Mouse (Mus musculus) mesoderm, embryonic 11.5 days (tissue): Measurements from ENCODE around the gene Tmem127.
"Not testable (repeated sequence)": the region's sequence is repeated elsewhere in the genome, so short reads cannot be mapped to it uniquely, and the experiment has no call there.

ENCODE experiments used
- DNase-seq: peaks from one replicate; pipeline ENCODE4 v3.0.0-alpha.2; 2012; ENCODE audit warnings: low read depth, low spot score

Gene Tmem127

DNA sequence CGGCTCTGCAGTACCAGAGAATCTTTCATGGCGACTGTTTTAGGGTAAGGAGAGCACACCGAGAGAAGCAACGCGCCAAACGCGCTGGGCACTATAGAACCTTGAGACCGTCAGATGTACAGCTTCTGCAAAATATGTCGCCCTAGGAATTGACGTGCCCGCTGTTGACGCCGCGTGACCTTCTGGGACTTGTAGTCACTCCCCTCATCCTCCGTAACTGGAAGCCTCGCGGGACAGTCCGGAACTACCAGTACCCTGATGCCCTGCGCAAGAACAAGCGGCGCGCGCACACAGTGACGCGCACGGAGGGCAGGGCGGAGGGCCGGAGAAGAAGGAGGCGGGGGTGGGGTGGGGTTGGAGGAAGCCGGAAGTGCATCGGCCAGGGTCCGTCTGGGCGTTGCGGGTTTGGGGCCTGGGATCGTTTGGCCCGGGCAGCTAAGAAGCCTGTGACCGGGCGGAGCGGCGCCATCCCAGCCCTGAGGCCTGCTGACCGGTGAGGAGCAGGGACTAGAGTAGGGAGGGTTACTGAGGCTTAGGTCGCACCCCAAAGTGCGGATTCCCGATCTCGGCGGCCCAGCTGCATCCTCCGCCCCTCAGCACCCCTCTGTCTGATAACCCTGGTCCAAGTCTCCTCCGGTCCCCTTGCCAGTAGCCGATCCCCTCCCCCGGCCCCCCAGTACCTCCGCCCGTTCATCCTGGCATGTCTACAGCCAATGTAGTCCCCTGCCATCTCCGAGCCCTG is at the start of gene Tmem127, which contains the start of gene Ciao1:
Gene Tmem127 (plus strand): TSS at position 317 of the 742 bp plus-strand sequence.
Gene Ciao1 (minus strand): TSS at position 225 of the 742 bp plus-strand sequence.
- peak; percentile 100 for DNase-seq

DNA sequence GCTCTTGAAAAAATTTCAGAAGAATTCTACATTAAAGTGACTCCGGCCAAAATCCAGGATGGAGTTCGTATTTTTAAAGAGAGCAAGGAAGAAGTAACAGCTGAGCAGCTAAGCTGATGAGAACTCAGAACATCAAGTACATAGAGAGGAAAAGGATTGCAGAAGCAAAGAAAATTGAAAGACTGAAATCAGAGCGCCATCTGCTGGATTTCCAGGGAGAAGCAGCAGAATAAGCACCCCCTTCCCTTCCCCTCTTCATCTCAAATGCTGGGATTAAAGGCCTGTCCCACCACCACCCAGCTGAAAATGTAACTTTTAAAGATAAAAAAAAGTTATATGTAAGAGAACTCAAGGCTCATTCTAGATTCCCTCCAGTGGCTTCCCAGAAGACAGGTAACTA is 42.8 kb upstream of the Tmem127 start:
- DNase-seq = peak; percentile 72

DNA sequence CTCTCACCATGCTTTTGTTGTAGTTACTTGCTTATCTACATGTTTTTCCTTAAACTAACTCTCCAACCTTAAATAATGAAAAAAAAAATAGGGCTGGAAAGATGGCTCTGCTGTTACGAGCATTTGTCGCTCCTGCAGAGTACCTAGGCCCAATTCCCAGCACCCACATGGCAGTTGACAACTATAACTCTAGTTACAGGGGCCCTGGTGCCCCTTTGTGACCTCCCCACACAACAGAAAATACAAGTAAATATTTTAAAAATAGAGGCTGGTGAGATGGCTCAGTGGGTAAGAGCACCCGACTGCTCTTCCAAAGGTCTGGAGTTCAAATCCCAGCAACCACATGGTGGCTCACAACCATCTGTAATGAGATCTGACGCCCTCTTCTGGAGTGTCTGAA is 41.8 kb upstream of the Tmem127 start:
- not testable (repeated sequence) for DNase-seq

DNA sequence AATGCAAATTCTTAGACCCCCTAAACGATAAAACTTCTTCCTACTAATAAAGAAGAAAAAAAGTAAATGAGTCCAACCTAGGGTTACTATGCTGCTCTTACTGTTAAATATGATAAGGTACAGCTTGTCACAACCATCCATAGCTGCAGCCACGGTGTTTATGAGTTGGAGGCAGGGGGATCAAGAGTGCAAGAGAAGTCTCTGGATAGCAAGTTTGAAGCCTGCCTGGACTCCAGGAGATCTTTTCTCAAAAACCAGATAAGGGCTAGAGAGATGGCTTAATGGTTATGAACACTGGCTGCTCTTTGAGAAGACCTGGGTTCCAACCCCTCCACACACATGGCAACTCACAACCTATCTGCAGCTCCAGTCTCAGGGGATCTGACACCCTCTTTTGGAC is 40.8 kb upstream of the Tmem127 start:
- no peak for DNase-seq

DNA sequence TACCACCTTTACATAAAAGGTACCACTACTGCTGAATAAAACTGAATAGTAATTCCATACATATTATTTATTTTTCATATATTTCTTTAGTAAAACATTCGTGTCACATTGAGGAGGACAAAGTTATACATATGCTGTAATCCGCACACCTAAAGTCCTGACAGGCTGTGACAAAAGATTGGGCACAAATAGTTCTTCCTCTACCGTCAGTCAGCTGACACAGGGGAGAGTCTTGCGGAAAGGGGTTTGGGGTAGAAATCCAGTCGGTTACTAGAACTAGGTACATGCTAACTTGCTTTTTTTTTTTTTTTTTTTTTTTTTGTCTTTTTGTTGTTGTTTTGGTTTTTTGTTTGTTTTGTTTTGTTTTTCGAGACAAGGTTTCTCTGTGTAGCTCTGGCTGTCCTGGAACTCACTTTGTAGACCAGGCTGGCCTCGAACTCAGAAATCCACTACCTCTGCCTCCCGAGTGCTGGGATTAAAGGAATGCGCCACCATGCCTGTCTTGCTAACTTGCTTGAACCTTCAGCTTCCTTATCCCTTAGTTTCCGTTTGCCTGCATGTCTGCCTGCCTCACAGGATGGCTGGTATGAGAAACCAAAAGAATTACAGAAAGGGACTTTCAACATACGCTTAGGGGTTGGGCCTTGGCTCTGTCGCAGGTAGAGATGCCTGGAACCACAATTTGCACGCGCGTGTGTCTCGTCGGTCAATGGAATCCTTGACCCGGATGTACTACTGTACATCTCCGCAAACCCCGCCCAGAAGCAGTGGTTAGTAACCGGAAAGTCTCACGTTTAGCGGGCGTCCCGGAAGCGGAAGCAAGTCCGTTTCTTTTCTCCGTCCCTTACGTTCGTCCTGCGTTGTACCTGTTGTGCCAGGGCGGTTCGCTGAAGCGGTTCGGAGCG is 39.9 kb upstream of the Tmem127 start, which contains the start of the genes 1810024B03Rik and Snrnp200:
Gene 1810024B03Rik (minus strand): TSS at position 734 of the 905 bp plus-strand sequence.
Gene Snrnp200 (plus strand): TSS at position 840 of the 905 bp plus-strand sequence.
- peak; percentile 96 for DNase-seq

DNA sequence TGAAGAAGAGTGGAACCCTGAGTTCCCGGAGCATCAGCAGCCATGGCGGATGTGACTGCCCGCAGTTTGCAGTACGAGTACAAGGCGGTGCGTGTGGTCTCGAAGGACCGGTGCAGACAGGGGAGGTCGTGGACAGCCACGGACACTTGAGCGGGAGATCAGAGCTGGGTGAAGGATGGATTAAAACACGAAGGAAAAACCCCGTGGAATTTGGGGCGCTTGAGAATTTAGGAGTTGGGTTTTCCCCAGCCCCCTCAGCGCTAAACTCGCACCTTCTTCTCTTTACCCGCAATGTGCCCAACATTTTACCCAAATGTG is 39.3 kb upstream of the Tmem127 start:
- DNase-seq = no peak

DNA sequence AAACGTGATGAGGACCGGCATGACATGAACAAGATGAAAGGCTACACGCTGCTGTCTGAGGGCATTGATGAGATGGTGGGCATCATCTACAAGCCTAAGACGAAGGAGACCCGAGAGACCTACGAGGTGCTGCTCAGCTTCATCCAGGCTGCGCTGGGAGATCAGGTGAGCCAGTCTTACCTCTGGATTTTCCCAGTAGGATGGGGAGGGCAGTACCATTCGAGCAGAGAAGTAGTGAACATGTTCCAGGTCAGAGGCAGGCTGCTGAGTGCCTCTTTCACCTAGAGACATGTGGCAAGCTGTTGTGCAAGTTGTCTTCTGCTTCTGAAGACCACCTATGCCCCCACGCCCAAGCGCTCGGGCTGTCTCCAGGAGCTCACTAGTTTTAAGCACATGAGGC is 37.0 kb upstream of the Tmem127 start:
- DNase-seq = no peak

DNA sequence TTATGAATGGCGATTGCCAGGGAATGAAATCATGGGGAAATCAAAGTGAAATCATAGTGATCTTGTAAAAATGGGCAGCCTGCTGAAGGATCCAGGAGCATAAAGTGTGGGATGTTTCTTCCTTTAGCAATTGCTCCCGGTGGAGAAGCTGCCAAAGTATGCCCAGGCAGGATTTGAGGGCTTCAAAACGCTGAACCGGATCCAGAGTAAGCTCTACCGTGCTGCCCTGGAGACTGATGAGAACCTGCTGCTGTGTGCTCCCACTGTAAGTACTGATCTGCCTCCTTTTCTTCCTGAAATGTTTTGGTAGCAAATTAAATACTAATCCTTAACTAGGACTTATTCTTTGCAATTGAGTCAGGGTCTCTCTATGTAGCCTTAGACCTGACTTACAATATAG is 30.0 kb upstream of the Tmem127 start:
- DNase-seq = no peak

DNA sequence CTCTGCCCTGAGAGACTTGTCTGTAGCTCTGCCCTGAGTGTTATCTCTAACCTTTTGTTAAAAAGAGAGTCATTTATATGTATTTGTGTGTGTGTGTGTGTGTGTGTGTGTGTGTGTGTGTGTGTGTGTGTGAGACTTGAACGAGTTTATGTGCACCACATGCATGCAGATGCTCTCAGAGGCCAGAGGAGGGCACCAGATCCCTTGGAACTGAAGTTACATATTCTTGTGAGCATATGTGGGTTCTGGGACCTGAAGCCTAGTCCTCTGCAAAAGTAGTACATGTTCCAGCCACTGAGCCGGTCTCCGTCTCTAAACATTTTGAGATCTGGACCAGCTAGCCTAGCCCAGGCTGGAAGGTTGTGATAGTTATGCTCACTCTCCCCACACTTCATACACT is 22.4 kb upstream of the Tmem127 start:
- DNase-seq = no peak

DNA sequence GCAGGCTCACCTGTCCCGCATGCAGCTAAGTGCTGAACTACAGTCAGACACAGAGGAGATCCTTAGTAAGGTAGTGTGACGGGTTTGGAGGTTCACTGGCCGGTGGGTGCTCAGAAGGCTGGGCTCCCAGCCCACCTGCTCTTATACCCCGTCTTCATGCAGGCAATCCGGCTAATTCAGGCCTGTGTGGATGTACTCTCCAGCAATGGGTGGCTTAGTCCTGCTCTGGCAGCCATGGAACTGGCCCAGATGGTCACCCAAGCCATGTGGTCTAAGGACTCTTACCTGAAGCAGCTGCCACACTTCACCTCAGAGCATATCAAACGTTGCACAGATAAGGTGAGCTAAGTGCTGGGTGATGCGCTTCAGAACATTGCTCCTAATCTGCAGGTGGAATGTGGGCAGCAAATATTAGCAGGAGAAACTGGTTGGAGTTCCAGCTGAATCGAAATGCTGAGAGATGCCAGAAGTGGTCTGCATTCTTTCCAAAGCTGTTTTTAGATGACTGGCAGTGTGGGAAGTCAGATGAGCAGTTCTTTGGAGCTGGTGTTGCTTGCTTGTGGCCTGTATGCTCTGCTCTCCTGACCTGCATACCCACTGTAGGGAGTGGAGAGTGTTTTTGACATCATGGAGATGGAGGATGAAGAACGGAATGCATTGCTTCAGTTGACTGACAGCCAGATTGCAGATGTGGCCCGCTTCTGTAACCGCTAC is 9.7 kb upstream of the Tmem127 start:
- DNase-seq = no peak

DNA sequence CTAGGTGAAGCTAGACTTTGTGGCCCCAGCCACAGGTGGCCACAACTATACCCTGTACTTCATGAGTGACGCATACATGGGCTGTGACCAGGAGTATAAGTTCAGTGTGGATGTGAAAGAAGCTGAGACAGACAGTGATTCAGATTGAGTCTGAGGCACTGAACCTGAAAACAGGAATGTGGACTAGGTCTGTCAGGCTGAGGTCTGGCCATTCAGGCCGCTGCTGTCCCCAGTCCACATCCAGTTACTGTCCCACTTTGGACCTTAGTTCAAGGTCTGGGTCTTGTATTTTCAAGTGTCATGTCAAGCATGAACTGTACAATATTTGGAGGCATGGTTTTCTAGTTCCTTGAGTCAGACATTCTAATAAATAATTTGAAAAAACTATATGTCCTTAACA is 7.6 kb upstream of the Tmem127 start:
- no peak for DNase-seq

DNA sequence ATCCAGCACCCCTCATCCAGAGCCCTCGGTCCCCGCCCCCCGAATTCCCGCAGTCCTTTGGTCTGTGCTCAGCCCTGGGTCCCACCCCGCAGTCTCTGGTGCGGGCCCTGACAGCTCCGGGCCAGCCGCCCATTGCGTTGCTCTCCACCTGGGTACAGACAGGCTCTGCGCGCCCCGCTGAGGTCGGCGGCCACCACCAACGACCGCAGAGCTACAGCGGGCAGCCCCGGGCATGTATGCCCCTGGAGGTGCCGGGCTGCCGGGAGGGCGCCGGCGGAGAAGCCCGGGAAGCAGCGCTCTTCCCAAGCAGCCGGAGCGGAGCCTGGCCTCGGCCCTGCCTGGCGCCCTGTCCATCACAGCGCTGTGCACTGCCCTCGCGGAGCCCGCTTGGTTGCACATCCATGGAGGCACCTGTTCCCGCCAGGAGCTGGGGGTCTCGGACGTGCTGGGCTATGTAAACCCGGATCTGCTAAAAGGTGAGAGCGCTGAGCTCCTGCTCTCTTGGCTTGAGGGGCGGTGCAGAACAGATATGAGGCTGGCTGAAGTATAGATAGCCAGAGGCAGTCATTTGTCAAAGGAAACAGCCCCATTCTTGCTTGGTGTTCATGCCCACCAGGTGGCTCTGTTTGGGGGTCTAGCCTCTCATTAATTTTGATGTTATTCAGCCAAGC is 761 bp downstream of the Tmem127 start:
- peak; percentile 12 for DNase-seq

DNA sequence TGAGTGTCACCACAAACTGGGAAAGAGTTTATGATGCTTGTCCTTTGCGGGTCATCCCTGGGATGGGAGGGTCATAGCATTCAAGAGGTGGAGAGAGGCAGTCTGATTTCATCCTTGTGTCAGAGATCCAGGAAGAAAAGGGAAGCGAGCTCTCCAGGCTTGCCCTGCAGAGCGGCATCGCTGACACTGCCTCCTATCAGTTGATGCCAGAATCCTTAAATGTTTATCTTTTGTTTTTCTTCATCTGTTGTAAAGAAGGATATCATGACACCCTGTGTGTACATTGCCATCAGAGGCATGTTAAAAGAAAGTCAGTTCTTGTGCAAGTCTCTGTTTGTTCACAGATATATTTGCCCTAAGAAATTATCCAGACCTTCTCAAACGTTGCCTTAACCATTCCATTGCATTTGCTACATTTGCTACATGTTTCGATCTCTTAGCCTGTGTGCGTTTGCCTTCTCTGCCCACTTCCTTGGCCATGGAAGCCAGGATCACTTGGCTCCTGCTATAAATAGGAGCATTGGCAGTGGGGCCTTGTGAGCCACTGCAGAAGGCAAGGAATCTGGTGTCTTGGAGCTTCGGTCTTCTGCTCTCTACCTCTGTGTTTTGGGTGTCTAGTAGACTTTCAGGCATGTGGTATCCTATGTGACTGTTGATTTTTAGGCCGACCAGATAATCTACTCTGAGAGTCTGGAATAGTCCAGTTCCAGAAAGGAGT is 2.7 kb downstream of the Tmem127 start:
- no peak for DNase-seq

DNA sequence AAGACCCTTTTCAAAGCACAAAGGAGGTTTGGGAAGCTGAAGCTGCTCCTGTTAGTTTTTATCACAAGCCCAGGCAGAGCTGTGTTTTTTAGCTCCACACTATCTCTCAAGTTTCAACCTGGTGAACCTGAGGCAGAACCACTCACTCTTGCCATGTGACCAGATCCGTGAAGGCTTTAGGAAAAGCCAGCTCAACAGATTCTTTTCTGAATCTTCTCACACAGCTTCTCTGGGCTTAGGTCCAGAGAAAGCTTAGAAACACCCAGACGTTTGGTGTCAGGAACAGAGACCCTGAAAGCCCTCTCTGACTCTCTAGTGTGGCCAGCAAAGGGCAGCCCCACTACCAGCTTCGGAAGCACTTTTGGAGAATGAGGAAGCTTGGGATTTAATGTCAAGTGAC is 3.7 kb downstream of the Tmem127 start:
- DNase-seq = no peak

DNA sequence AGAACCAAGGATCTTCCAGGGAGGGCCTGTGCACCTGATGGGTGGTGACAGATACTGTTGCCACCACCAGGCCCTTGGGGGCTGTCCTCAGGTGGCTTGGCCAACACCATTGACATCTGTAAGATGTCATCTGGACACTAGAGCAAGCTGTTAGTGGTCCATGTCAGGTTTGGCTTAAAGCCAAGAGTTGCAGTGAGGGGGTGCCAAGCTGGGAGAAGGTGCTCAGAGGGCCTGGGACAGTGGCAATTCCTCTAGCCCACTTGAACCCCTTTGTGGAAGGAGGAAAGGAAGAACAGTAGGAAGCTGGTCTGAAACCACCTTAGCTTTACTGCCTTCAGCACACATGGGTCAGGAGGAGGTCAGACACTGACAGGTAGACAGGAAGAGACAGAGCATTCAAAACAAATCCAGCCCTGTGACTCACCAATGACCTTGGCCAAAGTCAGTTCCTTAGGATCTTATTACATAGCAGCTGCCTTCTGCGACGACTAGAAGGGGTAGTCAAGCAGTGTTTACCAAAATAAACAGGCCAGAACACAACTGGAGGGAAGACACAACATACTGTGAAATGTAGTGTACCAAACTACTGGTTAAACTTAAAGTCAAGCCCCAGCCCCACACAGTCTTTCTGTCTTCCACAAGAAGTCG is 4.3 kb downstream of the Tmem127 start:
- DNase-seq = no peak

DNA sequence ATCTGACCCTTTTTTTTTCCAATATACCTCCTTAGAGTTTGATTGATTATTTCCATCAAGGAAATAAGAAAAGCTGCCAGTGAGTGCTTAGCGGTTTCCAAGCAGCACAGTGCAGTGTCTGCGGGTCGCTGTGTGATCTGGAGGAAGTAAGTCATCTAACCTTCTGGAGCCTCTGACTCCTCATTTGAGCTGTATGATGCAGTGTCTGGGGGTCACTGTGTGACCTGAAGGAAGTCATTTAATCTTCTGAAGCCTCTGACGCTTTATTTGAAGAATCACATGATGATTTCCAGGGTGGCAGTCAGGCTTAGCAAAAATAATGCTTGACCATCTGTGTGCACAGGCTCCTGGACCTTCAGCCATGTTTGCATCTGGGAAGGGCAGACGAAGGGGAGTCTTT is 5.1 kb downstream of the Tmem127 start:
- DNase-seq = peak; percentile 9

DNA sequence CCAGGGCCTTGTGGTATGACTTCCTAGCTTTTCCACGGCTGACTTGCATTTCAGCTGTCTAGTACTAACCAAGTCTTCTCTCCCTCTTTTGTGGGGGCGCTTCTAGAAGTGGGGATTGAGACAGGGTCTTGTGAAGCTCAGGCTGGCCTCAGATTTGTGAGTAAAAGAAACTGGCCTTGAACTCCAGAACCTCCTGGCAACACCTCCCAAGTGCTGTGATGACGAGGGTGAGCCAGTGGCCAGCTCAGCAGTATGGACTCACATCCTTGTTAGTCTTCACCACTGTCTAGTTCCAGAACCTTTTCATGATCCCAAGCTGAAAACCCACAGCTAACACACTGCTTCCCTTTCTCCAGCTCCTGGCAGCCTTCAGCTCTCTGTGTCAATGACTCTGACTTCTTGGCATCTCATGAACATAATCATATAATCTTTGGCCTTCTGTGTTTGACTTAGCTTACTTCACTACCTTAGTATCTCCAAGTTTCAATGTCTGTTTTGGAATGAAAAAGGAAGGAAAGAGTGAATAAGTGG is 7.0 kb downstream of the Tmem127 start:
- no peak for DNase-seq

DNA sequence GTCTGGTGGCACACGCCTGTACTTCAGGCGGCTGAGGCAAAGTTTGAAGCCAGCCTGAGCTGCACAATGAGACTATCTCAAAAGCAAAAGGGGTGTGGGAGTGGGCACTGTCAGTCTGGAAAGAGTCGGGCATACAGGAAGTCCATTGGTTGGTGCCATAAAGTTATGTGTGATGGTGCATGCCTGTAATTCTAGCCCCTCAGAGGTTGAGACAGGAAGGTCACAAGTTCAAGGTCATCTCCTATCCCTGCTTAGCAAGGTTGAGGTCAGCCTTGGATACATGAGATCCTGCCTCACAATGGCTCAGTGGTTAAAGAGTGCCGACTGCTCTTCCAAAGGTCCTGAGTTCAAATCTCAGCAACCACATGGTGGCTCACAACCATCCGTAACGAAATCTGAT is 7.6 kb downstream of the Tmem127 start:
- DNase-seq = no peak

DNA sequence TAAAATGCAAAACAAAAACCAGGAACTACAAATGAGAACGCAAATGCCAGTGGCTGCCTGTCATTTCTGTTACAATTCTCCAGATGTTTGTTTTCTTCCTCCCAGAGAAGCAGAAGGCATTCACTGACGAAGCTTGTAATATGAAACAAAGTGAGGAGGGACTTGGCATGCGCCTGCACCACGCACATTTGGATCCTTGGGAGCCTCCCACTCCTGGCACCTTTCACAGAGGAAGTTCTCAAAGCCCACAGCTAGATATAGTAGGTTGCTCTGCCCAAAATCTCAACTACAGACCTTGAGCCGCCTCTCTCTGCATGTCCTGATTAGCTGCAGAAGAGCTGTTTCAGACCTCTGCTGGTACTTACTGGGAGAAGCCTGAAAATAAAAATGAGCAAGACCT is 11.6 kb downstream of the Tmem127 start:
- no peak for DNase-seq

DNA sequence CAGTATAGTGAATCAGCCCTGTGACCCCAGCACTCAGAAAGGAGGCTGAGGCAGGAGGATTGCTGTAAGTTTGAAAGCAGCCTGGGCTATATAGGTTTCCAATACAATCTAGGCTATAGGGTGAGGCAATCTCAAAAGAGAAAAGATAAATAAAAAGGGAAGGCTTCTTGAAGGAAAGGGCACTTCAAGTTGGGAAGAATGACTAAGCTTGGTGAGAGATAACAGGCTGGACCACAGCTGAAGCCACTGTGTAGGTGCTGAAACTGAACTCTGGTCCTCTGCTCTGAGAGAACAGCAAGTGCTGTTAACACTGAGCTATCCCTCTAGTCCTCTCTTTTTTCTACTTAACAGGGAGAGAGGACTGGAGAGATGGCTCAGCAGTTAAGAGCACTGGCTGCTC is 14.8 kb downstream of the Tmem127 start:
- no peak for DNase-seq
